Mouse (Mus musculus) bone marrow macrophage, adult 2 months (primary cell): Measurements from ENCODE around the gene Gm49321.

Experiments used
- CTCF ChIP-seq: IDR thresholded peaks from 2 replicates; pipeline ENCODE4 v1.5.1; 2012; ENCODE audit warnings: low read depth, mild to moderate bottlenecking, low read length, moderate library complexity
- POLR2A ChIP-seq: IDR thresholded peaks from 2 replicates; pipeline ENCODE4 v1.6.1; 2012; ENCODE audit warnings: mild to moderate bottlenecking, low read depth, low read length, borderline replicate concordance

- TF ChIP-seq CTCF (no peak), POLR2A (no peak)
Observed at GRCm38 (mm10) chr12:73948415-73948814, 11.0 kb downstream of the Gm49321 start.
